Mouse (Mus musculus) CH12.LX (cell line): ENCODE measurements at regions not wholly inside any gene's neighbourhood (a gene's known extent, or its start where the extent isn't known, plus 50 kb on each side); places are given as distances from the start of the nearest gene placed in this dataset.
A peak's percentile ranks its signal among the peaks of the same experiment; 100 is the strongest.

ENCODE experiments used
- DNase-seq: peaks from one replicate; pipeline ENCODE4 v3.0.0-alpha.2; 2013; ENCODE audit errors: extremely low read depth
- H3K27ac ChIP-seq: 2 replicates; pipeline ENCODE4 v1.5.1; 2012; ENCODE audit warnings: low read depth, mild to moderate bottlenecking, control low read depth, moderate library complexity; ENCODE audit not compliant: insufficient read depth
- H3K27me3 ChIP-seq: replicated peaks from 2 replicates; pipeline ENCODE3; 2012; ENCODE audit warnings: inconsistent platforms
- H3K36me3 ChIP-seq, 2 experiments: replicated peaks in 1 of 2; 2 replicates each; pipeline versions ENCODE3 to v1.6.1; 2012; ENCODE audit warnings: inconsistent platforms in 1 of 2, low read length in 1 of 2, mild to moderate bottlenecking in 1 of 2, mixed read lengths in 1 of 2, moderate library complexity in 1 of 2; ENCODE audit not compliant: control insufficient read depth in 1 of 2, insufficient read depth in 1 of 2
- H3K4me1 ChIP-seq, 2 experiments: 2 replicates each; pipeline ENCODE4 v1.6.1; 2012; ENCODE audit warnings: inconsistent platforms in 1 of 2, moderate library complexity in 1 of 2; ENCODE audit not compliant: insufficient read depth in 2 of 2, control insufficient read depth in 1 of 2
- H3K4me2 ChIP-seq: 2 replicates; pipeline ENCODE4 v1.6.1; 2012; ENCODE audit warnings: low read depth, mild to moderate bottlenecking, control low read depth; ENCODE audit not compliant: poor library complexity, insufficient read depth, severe bottlenecking
- H3K4me3 ChIP-seq, 3 experiments: fragments of 150-350 bp in 1 of 3; sonication (generic) in 1 of 3; replicated peaks in 1 of 3; 2 replicates each; pipeline versions ENCODE3 to v1.5.1; 2011 to 2012; ENCODE audit warnings: low read depth in 2 of 3, low read length in 2 of 3, mild to moderate bottlenecking in 2 of 3, moderate library complexity in 2 of 3, control low read depth in 1 of 3, improper control_type of control experiment in 1 of 3, inconsistent platforms in 1 of 3, mixed read lengths in 1 of 3; ENCODE audit not compliant: poor library complexity in 1 of 3
- H3K79me2 ChIP-seq: replicated peaks from 2 replicates; pipeline ENCODE4 v1.6.1; 2012; ENCODE audit warnings: mild to moderate bottlenecking, moderate library complexity; ENCODE audit not compliant: control insufficient read depth, poor library complexity, insufficient read depth, severe bottlenecking; ENCODE audit errors: extremely low read depth
- H3K9ac ChIP-seq: 2 replicates; pipeline ENCODE4 v1.6.1; 2012; ENCODE audit warnings: low read depth, mild to moderate bottlenecking, control low read depth, moderate library complexity; ENCODE audit not compliant: insufficient read depth
- H3K9me3 ChIP-seq: replicated peaks from 2 replicates; pipeline ENCODE3; 2012; ENCODE audit warnings: low read length, inconsistent platforms, mixed read lengths
- CHD2 ChIP-seq: IDR thresholded peaks from 2 replicates; pipeline ENCODE4 v1.6.1; 2011; ENCODE audit warnings: low read length, improper control_type of control experiment
- EP300 ChIP-seq: IDR thresholded peaks from 2 replicates; pipeline ENCODE4 v1.6.1; 2011; ENCODE audit warnings: low read length, improper control_type of control experiment
- GABPA ChIP-seq: IDR thresholded peaks from 2 replicates; pipeline ENCODE4 v1.6.1; 2012; ENCODE audit warnings: low read depth, low read length, improper control_type of control experiment, inconsistent platforms; ENCODE audit not compliant: insufficient replicate concordance
- HCFC1 ChIP-seq: IDR thresholded peaks from 2 replicates; pipeline ENCODE4 v1.6.1; 2012; ENCODE audit warnings: low read depth, mild to moderate bottlenecking, inconsistent platforms, low read length, improper control_type of control experiment
- MAFK ChIP-seq: IDR thresholded peaks from 2 replicates; pipeline ENCODE4 v1.6.1; 2011; ENCODE audit warnings: low read length, improper control_type of control experiment; ENCODE audit not compliant: insufficient replicate concordance
- MAX ChIP-seq: IDR thresholded peaks from 2 replicates; pipeline ENCODE4 v1.6.1; 2011; ENCODE audit warnings: low read length, improper control_type of control experiment
- MAZ ChIP-seq: IDR thresholded peaks from 2 replicates; pipeline ENCODE4 v1.6.1; 2012; ENCODE audit warnings: low read depth, mild to moderate bottlenecking, inconsistent platforms, low read length, improper control_type of control experiment, moderate library complexity
- MXI1 ChIP-seq: IDR thresholded peaks from 2 replicates; pipeline ENCODE4 v1.6.1; 2011; ENCODE audit warnings: mild to moderate bottlenecking, low read depth, low read length, improper control_type of control experiment
- MYC ChIP-seq: IDR thresholded peaks from 2 replicates; pipeline ENCODE4 v1.6.1; 2011; ENCODE audit warnings: low read depth, mild to moderate bottlenecking, improper control_type of control experiment, low read length
- PAX5 ChIP-seq: IDR thresholded peaks from 2 replicates; pipeline ENCODE4 v1.6.1; 2012; ENCODE audit warnings: low read length, inconsistent platforms, mixed read lengths
- POLR2A ChIP-seq: IDR thresholded peaks from 2 replicates; pipeline ENCODE4 v1.6.1; 2011; ENCODE audit warnings: low read depth, mild to moderate bottlenecking, improper control_type of control experiment, low read length
- POLR2AphosphoS2 ChIP-seq: IDR thresholded peaks from 2 replicates; pipeline ENCODE4 v1.6.1; 2011; ENCODE audit warnings: low read depth, low read length, improper control_type of control experiment
- RAD21 ChIP-seq: IDR thresholded peaks from 2 replicates; pipeline ENCODE4 v1.6.1; 2011; ENCODE audit warnings: low read depth, mild to moderate bottlenecking, low read length, improper control_type of control experiment, moderate library complexity
- RCOR1 ChIP-seq: conservative IDR thresholded peaks from 2 replicates; pipeline ENCODE4 v1.6.1; 2012; ENCODE audit warnings: low read depth, mild to moderate bottlenecking, inconsistent platforms, low read length, improper control_type of control experiment
- SIN3A ChIP-seq: IDR thresholded peaks from 2 replicates; pipeline ENCODE4 v1.6.1; 2012; ENCODE audit warnings: low read length, improper control_type of control experiment, inconsistent platforms
- UBTF ChIP-seq: IDR thresholded peaks from 2 replicates; pipeline ENCODE4 v1.6.1; 2012; ENCODE audit warnings: low read depth, mild to moderate bottlenecking, inconsistent platforms, low read length, improper control_type of control experiment, moderate library complexity
- USF1 ChIP-seq: IDR thresholded peaks from 2 replicates; pipeline ENCODE4 v1.6.1; 2014; ENCODE audit warnings: low read depth, mild to moderate bottlenecking, inconsistent platforms, low read length, improper control_type of control experiment
- ZC3H11A ChIP-seq: IDR thresholded peaks from 2 replicates; pipeline ENCODE4 v1.6.1; 2012; ENCODE audit warnings: low read depth, mild to moderate bottlenecking, inconsistent platforms, low read length, improper control_type of control experiment
- ZKSCAN1 ChIP-seq: IDR thresholded peaks from 2 replicates; pipeline ENCODE4 v1.6.1; 2012; ENCODE audit warnings: low read depth, inconsistent platforms, low read length, improper control_type of control experiment, borderline replicate concordance
- ZNF384 ChIP-seq: IDR thresholded peaks from 2 replicates; pipeline ENCODE4 v1.6.1; 2012; ENCODE audit warnings: low read depth, low read length, improper control_type of control experiment, inconsistent platforms
- dilution Hi-C: fragments of 300-500 bp; cut with MboI; formaldehyde crosslinking; loops from 2 replicates; pipeline ENCODE4 v1.14.3; 2020; ENCODE audit warnings: low sequenced_read_pairs; ENCODE audit not compliant: extremely low pct_unique_long_range_greater_than_20kb, extremely low pct_ligation_motif_present
- in situ Hi-C: fragments of 300-500 bp; cut with MboI; formaldehyde crosslinking; loops from 3 replicates; pipeline ENCODE4 v1.14.3; 2019; ENCODE audit warnings: low sequenced_read_pairs, low pct_ligation_motif_present, low pct_unique_long_range_greater_than_20kb, mixed read lengths

- peak overlapping the region; percentile 1; the same call in 1 of the 2 replicates for H3K4me2 ChIP-seq
- no peak overlapping the region for H3K27ac ChIP-seq
- no peaks in the 10 kb centered on the region for H3K36me3 ChIP-seq
- H3K79me2 ChIP-seq = no peaks in the 10 kb centered on the region
- H3K9ac ChIP-seq = no peak overlapping the region
- peaks cover 21% of the 10 kb centered on the region for H3K27me3 ChIP-seq
- in situ Hi-C loops = no loop called here
- peaks cover 8 to 19% of the 10 kb centered on the region in 2 experiments; a peak in 3 of 4 replicates for H3K4me1 ChIP-seq
- dilution Hi-C loops = no loop called here
- H3K9me3 ChIP-seq = peaks cover 9% of the 10 kb centered on the region
- TF ChIP-seq RCOR1 (no peak), HCFC1 (no peak), MYC (no peak), POLR2A (no peak), USF1 (no peak), ZNF384 (no peak), EP300 (no peak), ZKSCAN1 (no peak), MAFK (no peak), POLR2AphosphoS2 (no peak), UBTF (no peak), MAX (no peak), CHD2 (no peak), PAX5 (no peak), RAD21 (no peak), MXI1 (no peak)
- no peak for DNase-seq
- H3K4me3 ChIP-seq = no peak overlapping the region
Observed at GRCm38 (mm10) chr7:137575491-137575890, 138.1 kb downstream of the Glrx3 start.

- Histone ChIP-seq H3K27me3 (peaks cover 23% of the 10 kb centered on the region), H3K27ac (no peak overlapping the region)
- DNase-seq = peak; percentile 23
Observed at GRCm38 (mm10) chr7:137576251-137576650, 138.8 kb downstream of the Glrx3 start.

More at GRCm38 (mm10) chr7:137576251-137576650, 138.8 kb downstream of the Glrx3 start:
- Histone ChIP-seq H3K4me2 (peak overlapping the region; percentile 71), H3K79me2 (no peaks in the 10 kb centered on the region), H3K36me3 (no peaks in the 10 kb centered on the region), H3K9ac (no peak overlapping the region)
- TF ChIP-seq MAZ (no peak), USF1 (no peak), UBTF (no peak), PAX5 (no peak), GABPA (no peak), MAX (no peak), RCOR1 (no peak), SIN3A (no peak), CHD2 (no peak), ZC3H11A (no peak)
- TF ChIP-seq, all 38 proteins: peak for 0
- in situ Hi-C loops = no loop called here
- dilution Hi-C loops = no loop called here
- Histone ChIP-seq H3K4me1 (peaks cover 8 to 19% of the 10 kb centered on the region in 2 experiments; a peak in 3 of 4 replicates), H3K4me3 (no peak overlapping the region), H3K9me3 (peaks cover 9% of the 10 kb centered on the region)
